Mouse (Mus musculus): Measurements from ENCODE around the gene Ccdc162. TPM values are rescaled to one million over a fixed set of nuclear protein-coding genes. Genes with fewer than 3 reads are reported as not detected.

Ccdc162 gene
- polyA plus RNA-seq, 2 experiments = 1.6 to 2.1 TPM

GRCm38 (mm10) chr10:41726215-41726614 lies 9.8 kb upstream of the Ccdc162 start:
- H3K9ac ChIP-seq (ENCODE audit: low read depth, low read length, severe bottlenecking) = no peak overlapping the region
- H3K36me3 ChIP-seq (ENCODE audit: control insufficient read depth, insufficient read depth, low read length) = peaks cover 10% of the 10 kb centered on the region
- no peak overlapping the region for H3K4me3 ChIP-seq (replicated peaks; ENCODE audit: low read length)
- no peak overlapping the region for H3K27ac ChIP-seq (replicated peaks; ENCODE audit: low read depth, low read length)
- no peaks in the 10 kb centered on the region for H3K27me3 ChIP-seq (ENCODE audit: control insufficient read depth, insufficient read depth, low read length)
- DNase-seq (ENCODE audit: low spot score) = no peak
- no peaks in the 10 kb centered on the region for H3K4me1 ChIP-seq (ENCODE audit: control insufficient read depth, insufficient read depth, low read length)
- ATAC-seq (ENCODE audit: low FRiP score, low read depth) = no peak
- 79% methylated on average over 9 of the region's 9 CpGs for WGBS
- H3K4me2 ChIP-seq (replicated peaks; ENCODE audit: low read depth, low read length, severe bottlenecking) = no peak overlapping the region
- no peak for TF ChIP-seq POLR2A (IDR thresholded peaks at IDR 0.05; ENCODE audit: borderline replicate concordance, extremely low read depth, insufficient read depth, insufficient read length)
- H3K9me3 ChIP-seq (ENCODE audit: control insufficient read depth, low read length) = 0 out of 2 replicates have a peak, but pooled peaks cover 4% of the 10 kb centered on the region

- H3K27me3 ChIP-seq (ENCODE audit: control insufficient read depth, insufficient read depth, low read length) = no peaks in the 10 kb centered on the region
- peaks cover 2% of the 10 kb centered on the region; the same call in 1 of the 2 replicates for H3K4me1 ChIP-seq (ENCODE audit: control insufficient read depth, insufficient read depth, low read length)
- H3K9me3 ChIP-seq (ENCODE audit: control insufficient read depth, low read length) = no peaks in the 10 kb centered on the region
- no peak overlapping the region for H3K27ac ChIP-seq (replicated peaks; ENCODE audit: low read depth, low read length)
- no peak overlapping the region for H3K4me3 ChIP-seq (replicated peaks; ENCODE audit: low read length)
- no peak for ATAC-seq (ENCODE audit: low FRiP score, low read depth)
- DNase-seq (ENCODE audit: low spot score) = no peak
- WGBS = 76% methylated on average over 9 of the region's 9 CpGs
- no peak for TF ChIP-seq POLR2A (IDR thresholded peaks at IDR 0.05; ENCODE audit: borderline replicate concordance, extremely low read depth, insufficient read depth, insufficient read length)
- no peak overlapping the region for H3K9ac ChIP-seq (ENCODE audit: low read depth, low read length, severe bottlenecking)
- H3K4me2 ChIP-seq (replicated peaks; ENCODE audit: low read depth, low read length, severe bottlenecking) = no peak overlapping the region
- no peaks in the 10 kb centered on the region for H3K36me3 ChIP-seq (ENCODE audit: control insufficient read depth, insufficient read depth, low read length)
These were observed 3.2 kb upstream of the Ccdc162 start for GRCm38 (mm10) chr10:41719587-41719986.

GRCm38 (mm10) chr10:41715557-41715956 lies 877 bp downstream of the Ccdc162 start:
- TF ChIP-seq POLR2A (IDR thresholded peaks at IDR 0.05; ENCODE audit: borderline replicate concordance, extremely low read depth, insufficient read depth, insufficient read length) = no peak
- H3K4me2 ChIP-seq (replicated peaks; ENCODE audit: low read depth, low read length, severe bottlenecking) = no peak overlapping the region

GRCm38 (mm10) chr10:41711467-41711866 lies 5.0 kb downstream of the Ccdc162 start:
- no peak for TF ChIP-seq POLR2A (IDR thresholded peaks at IDR 0.05; ENCODE audit: borderline replicate concordance, extremely low read depth, insufficient read depth, insufficient read length)
- WGBS = 65% methylated on average over 7 of the region's 7 CpGs

More at GRCm38 (mm10) chr10:41715557-41715956, 877 bp downstream of the Ccdc162 start:
- no peak for DNase-seq (ENCODE audit: low spot score)
- no peaks in the 10 kb centered on the region for H3K27me3 ChIP-seq (ENCODE audit: control insufficient read depth, insufficient read depth, low read length)
- no peak for ATAC-seq (ENCODE audit: low FRiP score, low read depth)
- H3K4me3 ChIP-seq (replicated peaks; ENCODE audit: low read length) = no peak overlapping the region
- WGBS = 92% methylated on average over 14 of the region's 14 CpGs
- H3K9ac ChIP-seq (ENCODE audit: low read depth, low read length, severe bottlenecking) = no peak overlapping the region
- no peaks in the 10 kb centered on the region for H3K36me3 ChIP-seq (ENCODE audit: control insufficient read depth, insufficient read depth, low read length)
- no peaks in the 10 kb centered on the region for H3K9me3 ChIP-seq (ENCODE audit: control insufficient read depth, low read length)
- H3K27ac ChIP-seq (replicated peaks; ENCODE audit: low read depth, low read length) = no peak overlapping the region
- H3K4me1 ChIP-seq (ENCODE audit: control insufficient read depth, insufficient read depth, low read length) = peaks cover 2% of the 10 kb centered on the region; the same call in 1 of the 2 replicates

GRCm38 (mm10) chr10:41710773-41711172 lies 5.7 kb downstream of the Ccdc162 start:
- Histone ChIP-seq H3K9ac (ENCODE audit: low read depth, low read length, severe bottlenecking) (no peak overlapping the region), H3K27ac (replicated peaks; ENCODE audit: low read depth, low read length) (no peak overlapping the region), H3K4me1 (ENCODE audit: control insufficient read depth, insufficient read depth, low read length) (no peaks in the 10 kb centered on the region), H3K9me3 (ENCODE audit: control insufficient read depth, low read length) (no peaks in the 10 kb centered on the region), H3K27me3 (ENCODE audit: control insufficient read depth, insufficient read depth, low read length) (no peaks in the 10 kb centered on the region), H3K4me2 (replicated peaks; ENCODE audit: low read depth, low read length, severe bottlenecking) (no peak overlapping the region), H3K4me3 (replicated peaks; ENCODE audit: low read length) (no peak overlapping the region), H3K36me3 (ENCODE audit: control insufficient read depth, insufficient read depth, low read length) (no peaks in the 10 kb centered on the region)
- 86% methylated on average over 8 of the region's 8 CpGs for WGBS
- DNase-seq (ENCODE audit: low spot score) = no peak
- TF ChIP-seq POLR2A (IDR thresholded peaks at IDR 0.05; ENCODE audit: borderline replicate concordance, extremely low read depth, insufficient read depth, insufficient read length) = no peak
- ATAC-seq (ENCODE audit: low FRiP score, low read depth) = no peak

More at GRCm38 (mm10) chr10:41711467-41711866, 5.0 kb downstream of the Ccdc162 start:
- H3K9me3 ChIP-seq (ENCODE audit: control insufficient read depth, low read length) = no peaks in the 10 kb centered on the region
- no peak overlapping the region for H3K9ac ChIP-seq (ENCODE audit: low read depth, low read length, severe bottlenecking)
- H3K27me3 ChIP-seq (ENCODE audit: control insufficient read depth, insufficient read depth, low read length) = no peaks in the 10 kb centered on the region
- ATAC-seq (ENCODE audit: low FRiP score, low read depth) (no peak), DNase-seq (ENCODE audit: low spot score) (no peak)
- no peaks in the 10 kb centered on the region for H3K4me1 ChIP-seq (ENCODE audit: control insufficient read depth, insufficient read depth, low read length)
- no peak overlapping the region for H3K4me3 ChIP-seq (replicated peaks; ENCODE audit: low read length)
- no peak overlapping the region for H3K4me2 ChIP-seq (replicated peaks; ENCODE audit: low read depth, low read length, severe bottlenecking)
- no peak overlapping the region for H3K27ac ChIP-seq (replicated peaks; ENCODE audit: low read depth, low read length)
- no peaks in the 10 kb centered on the region for H3K36me3 ChIP-seq (ENCODE audit: control insufficient read depth, insufficient read depth, low read length)

GRCm38 (mm10) chr10:41709341-41709740 lies 7.1 kb downstream of the Ccdc162 start:
- DNase-seq (ENCODE audit: low spot score) (no peak), ATAC-seq (ENCODE audit: low FRiP score, low read depth) (no peak)
- Histone ChIP-seq H3K4me1 (ENCODE audit: control insufficient read depth, insufficient read depth, low read length) (no peaks in the 10 kb centered on the region), H3K27me3 (ENCODE audit: control insufficient read depth, insufficient read depth, low read length) (no peaks in the 10 kb centered on the region), H3K9me3 (ENCODE audit: control insufficient read depth, low read length) (no peaks in the 10 kb centered on the region), H3K9ac (ENCODE audit: low read depth, low read length, severe bottlenecking) (no peak overlapping the region), H3K36me3 (ENCODE audit: control insufficient read depth, insufficient read depth, low read length) (no peaks in the 10 kb centered on the region), H3K27ac (replicated peaks; ENCODE audit: low read depth, low read length) (no peak overlapping the region), H3K4me2 (replicated peaks; ENCODE audit: low read depth, low read length, severe bottlenecking) (no peak overlapping the region), H3K4me3 (replicated peaks; ENCODE audit: low read length) (no peak overlapping the region)
- 80% methylated on average over 8 of the region's 8 CpGs for WGBS
- TF ChIP-seq POLR2A (IDR thresholded peaks at IDR 0.05; ENCODE audit: borderline replicate concordance, extremely low read depth, insufficient read depth, insufficient read length) = no peak
